Mouse (Mus musculus) myocyte (in vitro differentiated cells): ENCODE measurements around the gene Nkx1-1. TPM values are rescaled to one million over a fixed set of nuclear protein-coding genes. Genes with fewer than 3 reads are reported as not detected.

ENCODE experiments used
- H3K27me3 ChIP-seq: one replicate; pipeline ENCODE4 v1.6.1; 2011; ENCODE audit not compliant: control insufficient read depth, insufficient read depth, insufficient read length
- H3K36me3 ChIP-seq: one replicate; pipeline ENCODE4 v1.6.1; 2011; ENCODE audit not compliant: control insufficient read depth, insufficient read depth
- H3K4me2 ChIP-seq: one replicate; pipeline ENCODE4 v1.6.1; 2011; ENCODE audit warnings: low read depth, control low read depth
- H3K4me3 ChIP-seq: one replicate; pipeline ENCODE4 v1.5.1; 2011; ENCODE audit warnings: mild to moderate bottlenecking, control low read depth, moderate library complexity
- H3K79me2 ChIP-seq: one replicate; pipeline ENCODE4 v1.6.1; 2011; ENCODE audit not compliant: control insufficient read depth, insufficient read depth
- H3ac ChIP-seq: one replicate; pipeline ENCODE4 v1.6.1; 2011; ENCODE audit not compliant: control insufficient read depth, insufficient read length
- CEBPB ChIP-seq: IDR thresholded peaks from 2 replicates; pipeline ENCODE4 v1.6.1; 2011; ENCODE audit warnings: mild to moderate bottlenecking, moderate library complexity; ENCODE audit not compliant: poor library complexity, insufficient read depth, severe bottlenecking
- E2F4 ChIP-seq: IDR thresholded peaks from one replicate; pipeline ENCODE4 v1.6.1; 2011; ENCODE audit warnings: mild to moderate bottlenecking, control low read depth, moderate library complexity; ENCODE audit not compliant: insufficient read depth
- MAX ChIP-seq: IDR thresholded peaks from one replicate; pipeline ENCODE4 v1.6.1; 2011; ENCODE audit warnings: low read depth, mild to moderate bottlenecking, control low read depth
- MYOD1 ChIP-seq, 3 experiments: IDR thresholded peaks; one replicate each; pipeline ENCODE4 v1.6.1; 2011; ENCODE audit warnings: control low read depth in 2 of 3, low read depth in 2 of 3, mild to moderate bottlenecking in 2 of 3, moderate library complexity in 1 of 3; ENCODE audit not compliant: insufficient read length in 2 of 3, control insufficient read depth in 1 of 3
- MYOG ChIP-seq, 3 experiments: IDR thresholded peaks; one replicate each; pipeline ENCODE4 v1.6.1; 2011; ENCODE audit warnings: control low read depth in 2 of 3, low read depth in 2 of 3, mild to moderate bottlenecking in 2 of 3; ENCODE audit not compliant: insufficient read length in 2 of 3, control insufficient read depth in 1 of 3, insufficient read depth in 1 of 3
- POLR2A ChIP-seq: IDR thresholded peaks from one replicate; pipeline ENCODE4 v1.6.1; 2011; ENCODE audit warnings: low read depth, mild to moderate bottlenecking, control low read depth, moderate library complexity; ENCODE audit not compliant: insufficient read length
- POLR2AphosphoS2 ChIP-seq: IDR thresholded peaks from one replicate; pipeline ENCODE4 v1.6.1; 2011; ENCODE audit warnings: low read depth, control low read depth; ENCODE audit not compliant: insufficient read length
- REST ChIP-seq: IDR thresholded peaks from one replicate; pipeline ENCODE4 v1.6.1; 2011; ENCODE audit warnings: mild to moderate bottlenecking, control low read depth, moderate library complexity; ENCODE audit not compliant: insufficient read depth, insufficient read length
- SRF ChIP-seq: IDR thresholded peaks from one replicate; pipeline ENCODE4 v1.6.1; 2011; ENCODE audit warnings: low read depth; ENCODE audit not compliant: control insufficient read depth, insufficient read length
- TCF12 ChIP-seq: IDR thresholded peaks from one replicate; pipeline ENCODE4 v1.6.1; 2011; ENCODE audit warnings: mild to moderate bottlenecking, control low read depth; ENCODE audit not compliant: poor library complexity, insufficient read depth, severe bottlenecking
- TCF3 ChIP-seq: IDR thresholded peaks from one replicate; pipeline ENCODE4 v1.6.1; 2011; ENCODE audit warnings: low read depth, control low read depth; ENCODE audit not compliant: insufficient read length
- USF1 ChIP-seq: IDR thresholded peaks from one replicate; pipeline ENCODE4 v1.6.1; 2011; ENCODE audit warnings: low read depth, mild to moderate bottlenecking, control low read depth, moderate library complexity
- polyA plus RNA-seq: library from polyadenylated mRNA; unstranded; fragments of >200 nt; fragmentation: generic; extraction: Trizol; gene quantifications from one replicate; pipeline ENCODE4 v1.2.1, GENCODE M21; 2012; ENCODE audit warnings: missing spikeins

The Nkx1-1 gene
- polyA plus RNA-seq, 1 experiment = not detected

DNA sequence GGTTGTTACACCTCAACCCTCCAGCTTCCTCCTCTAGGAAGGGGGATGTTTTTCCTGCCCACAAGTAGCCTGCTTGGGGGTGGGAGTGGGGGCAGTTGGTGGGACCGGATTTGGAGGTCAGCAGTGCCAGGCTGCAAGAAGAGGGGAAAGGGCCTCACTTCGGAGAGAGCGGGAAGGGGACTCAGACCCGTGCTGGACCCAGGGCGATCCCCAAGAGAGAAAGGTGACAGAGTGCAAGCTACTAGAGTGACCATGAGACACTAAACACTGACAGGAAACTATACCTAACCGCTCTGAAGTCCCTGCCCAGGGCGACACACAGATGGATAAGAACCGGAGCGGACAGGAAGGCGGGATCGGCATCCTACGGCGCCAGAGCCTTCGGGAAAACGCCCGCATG, 3.7 kb downstream of the Nkx1-1 start:
- Histone ChIP-seq H3K36me3 (no peaks in the 10 kb centered on the region), H3K4me3 (no peak overlapping the region), H3K27me3 (peaks cover 80% of the 10 kb centered on the region), H3K79me2 (no peaks in the 10 kb centered on the region), H3ac (no peak overlapping the region), H3K4me2 (no peak overlapping the region)
- TF ChIP-seq REST (no peak), E2F4 (no peak), TCF3 (no peak), POLR2AphosphoS2 (no peak), USF1 (no peak)

DNA sequence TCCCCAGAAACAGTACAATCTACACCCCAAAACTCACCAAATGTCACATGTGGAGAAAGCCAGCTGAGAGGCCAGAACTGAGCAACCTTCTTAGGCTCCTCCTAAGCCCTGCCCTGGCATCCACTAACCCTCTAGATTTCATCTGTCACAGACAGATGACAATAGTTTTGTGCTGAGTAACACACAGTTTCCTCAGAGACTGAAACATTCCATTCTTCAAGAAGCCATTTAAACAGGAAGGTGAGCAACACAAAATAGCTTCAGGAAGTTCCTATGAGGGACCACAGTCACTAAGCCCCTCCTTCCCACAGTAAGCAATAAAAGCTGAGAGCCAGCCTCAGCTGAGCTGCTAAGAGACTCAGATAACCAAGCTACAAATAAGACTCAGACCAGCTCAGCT, 6.3 kb downstream of the Nkx1-1 start:
- no peaks in the 10 kb centered on the region for H3K36me3 ChIP-seq
- H3K27me3 ChIP-seq = peaks cover 54% of the 10 kb centered on the region
- no peak overlapping the region for H3K4me3 ChIP-seq
- no peak overlapping the region for H3K4me2 ChIP-seq
- no peak overlapping the region for H3ac ChIP-seq
- no peak for TF ChIP-seq POLR2A
- TF ChIP-seq TCF3 = no peak
- no peaks in the 10 kb centered on the region for H3K79me2 ChIP-seq

DNA sequence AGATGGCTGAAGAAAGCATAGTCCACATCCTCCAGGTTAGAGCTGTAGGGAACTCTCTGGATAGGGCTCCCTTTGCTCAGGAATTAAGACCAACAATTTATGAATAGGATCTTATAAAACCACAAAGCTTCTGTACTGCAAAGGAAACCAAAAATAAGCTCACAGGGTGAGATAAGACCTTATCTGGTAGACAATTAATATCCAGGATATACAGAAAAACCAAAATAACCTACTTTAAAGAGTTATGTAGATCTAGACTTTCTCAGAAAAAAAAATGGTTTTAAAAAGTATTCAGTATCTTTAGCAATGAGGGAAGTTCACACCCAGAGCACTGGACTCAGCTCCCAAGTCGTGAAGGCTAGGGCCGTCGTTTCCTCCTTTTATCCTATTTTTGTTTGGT, 13.5 kb downstream of the Nkx1-1 start:
- Histone ChIP-seq H3K27me3 (no peaks in the 10 kb centered on the region), H3K36me3 (no peaks in the 10 kb centered on the region), H3K79me2 (no peaks in the 10 kb centered on the region), H3K4me2 (no peak overlapping the region), H3ac (no peak overlapping the region), H3K4me3 (no peak overlapping the region)
- TF ChIP-seq POLR2AphosphoS2 (no peak), REST (no peak), MAX (no peak)

DNA sequence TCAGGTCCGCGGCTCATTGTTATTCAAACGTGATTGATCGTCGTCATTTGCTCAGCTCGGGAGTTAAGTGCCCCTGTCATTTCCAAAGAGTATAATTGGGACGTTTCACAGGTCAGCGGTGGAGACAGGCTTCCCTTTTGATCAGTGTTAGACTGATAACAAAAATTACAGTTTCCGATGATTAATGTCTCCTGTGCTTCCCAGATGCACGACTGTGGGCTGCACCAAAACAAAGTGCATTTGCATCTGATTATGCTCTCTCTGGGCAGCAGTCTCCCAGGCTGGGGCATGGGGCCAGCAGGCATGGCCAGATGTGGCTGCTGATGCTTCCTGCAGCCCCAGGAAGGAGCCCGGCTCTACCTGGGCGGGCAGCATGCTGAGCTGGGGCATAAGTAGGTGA, 33.0 kb downstream of the Nkx1-1 start:
- Histone ChIP-seq H3K27me3 (no peaks in the 10 kb centered on the region), H3ac (no peak overlapping the region), H3K4me3 (no peak overlapping the region), H3K36me3 (no peaks in the 10 kb centered on the region), H3K4me2 (no peak overlapping the region), H3K79me2 (no peaks in the 10 kb centered on the region)
- TF ChIP-seq POLR2AphosphoS2 = no peak
- no peak for TF ChIP-seq USF1
- no peak for TF ChIP-seq REST
- TF ChIP-seq MYOG (IDR thresholded peaks at IDR 0.05; ENCODE audit: control insufficient read depth in 1 of 3, insufficient read depth in 1 of 3, insufficient read length in 2 of 3, low read depth in 2 of 3) = no peak
- no peak for TF ChIP-seq MAX
- no peak for TF ChIP-seq TCF3
- no peak for TF ChIP-seq CEBPB
- TF ChIP-seq TCF12 = no peak
- no peak for TF ChIP-seq POLR2A
- TF ChIP-seq SRF = no peak
- TF ChIP-seq MYOD1 (IDR thresholded peaks at IDR 0.05; ENCODE audit: control insufficient read depth in 1 of 3, insufficient read length in 2 of 3, low read depth in 2 of 3) = no peak
- no peak for TF ChIP-seq E2F4

DNA sequence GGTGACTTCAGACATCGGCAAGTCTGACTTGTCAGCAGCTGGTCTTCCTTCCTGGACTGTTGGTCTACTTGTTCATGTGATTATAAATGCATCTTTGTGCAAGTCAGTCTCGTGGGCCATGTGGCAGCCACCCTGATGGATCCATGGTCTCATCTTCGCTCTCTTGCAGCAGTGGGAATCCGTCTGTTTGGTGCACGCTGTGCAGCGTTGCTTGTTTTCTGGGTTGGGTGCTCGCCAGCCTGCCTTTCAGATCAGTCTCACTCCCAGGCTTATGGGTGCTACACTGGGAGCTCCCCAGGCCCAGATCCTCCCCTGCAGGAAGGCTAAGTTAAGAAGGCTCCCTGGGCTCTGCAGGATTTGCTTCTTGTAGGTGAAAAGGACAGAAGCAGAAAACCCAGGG, 36.9 kb downstream of the Nkx1-1 start:
- TF ChIP-seq MYOD1 (IDR thresholded peaks at IDR 0.05; ENCODE audit: control insufficient read depth in 1 of 3, insufficient read length in 2 of 3, low read depth in 2 of 3) (no peak), POLR2AphosphoS2 (no peak), SRF (no peak), MAX (no peak), CEBPB (no peak), REST (no peak), MYOG (IDR thresholded peaks at IDR 0.05; ENCODE audit: control insufficient read depth in 1 of 3, insufficient read depth in 1 of 3, insufficient read length in 2 of 3, low read depth in 2 of 3) (no peak), POLR2A (no peak), TCF12 (no peak), TCF3 (no peak), USF1 (no peak), E2F4 (no peak)
- no peak overlapping the region for H3K4me3 ChIP-seq
- H3ac ChIP-seq = no peak overlapping the region

DNA sequence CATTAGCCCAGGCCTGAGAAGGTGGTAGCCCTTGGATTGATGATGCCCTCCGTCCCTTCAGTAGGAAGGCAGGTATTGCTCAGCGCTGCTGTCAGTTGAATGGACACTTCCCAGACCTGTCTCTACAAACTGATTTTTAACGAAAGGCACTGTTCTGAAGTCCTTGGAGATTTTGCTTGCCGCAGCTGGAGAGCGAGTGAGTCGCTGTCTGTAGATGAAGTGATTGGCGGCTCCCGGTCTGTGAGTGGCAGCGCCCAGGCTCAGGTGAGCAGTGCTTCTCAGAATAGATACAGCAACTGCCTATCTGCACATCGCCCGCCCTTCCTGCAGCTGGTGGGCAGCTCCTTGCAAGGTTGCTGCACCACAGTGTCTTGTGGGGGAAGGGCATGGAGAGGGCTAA, 38.1 kb downstream of the Nkx1-1 start:
- TF ChIP-seq POLR2A (no peak), MAX (no peak), MYOG (IDR thresholded peaks at IDR 0.05; ENCODE audit: control insufficient read depth in 1 of 3, insufficient read depth in 1 of 3, insufficient read length in 2 of 3, low read depth in 2 of 3) (no peak), USF1 (no peak), E2F4 (no peak), REST (no peak), SRF (no peak), TCF12 (no peak), CEBPB (no peak), TCF3 (no peak), POLR2AphosphoS2 (no peak), MYOD1 (IDR thresholded peaks at IDR 0.05; ENCODE audit: control insufficient read depth in 1 of 3, insufficient read length in 2 of 3, low read depth in 2 of 3) (no peak)
- H3K27me3 ChIP-seq = no peaks in the 10 kb centered on the region
- no peaks in the 10 kb centered on the region for H3K36me3 ChIP-seq
- no peak overlapping the region for H3K4me2 ChIP-seq
- no peak overlapping the region for H3ac ChIP-seq
- no peak overlapping the region for H3K4me3 ChIP-seq
- H3K79me2 ChIP-seq = no peaks in the 10 kb centered on the region

More for the DNA sequence above, 36.9 kb downstream of the Nkx1-1 start:
- no peaks in the 10 kb centered on the region for H3K36me3 ChIP-seq
- H3K4me2 ChIP-seq = no peak overlapping the region
- no peaks in the 10 kb centered on the region for H3K79me2 ChIP-seq
- H3K27me3 ChIP-seq = no peaks in the 10 kb centered on the region
